Mouse (Mus musculus) liver, embryonic 12.5 days (tissue): ENCODE measurements around the gene Isyna1. TPM values are rescaled to one million over a fixed set of nuclear protein-coding genes. Genes with fewer than 3 reads are reported as not detected.

Source experiments
- ATAC-seq: fragments of 200-750 bp; cut with Nextera tagmentation; 2 replicates; pipeline ENCODE4 v1.8.0; 2017; ENCODE audit warnings: moderate number of reproducible peaks, mild to moderate bottlenecking, moderate library complexity
- H3K27ac ChIP-seq: fragments of 300-500 bp; sonication (generic); 2 replicates; pipeline ENCODE4 v1.5.1; 2016; ENCODE audit warnings: mild to moderate bottlenecking
- H3K27me3 ChIP-seq: fragments of 300-500 bp; sonication (generic); replicated peaks from 2 replicates; pipeline ENCODE4 v1.6.1; 2016; ENCODE audit warnings: mild to moderate bottlenecking, moderate library complexity
- H3K36me3 ChIP-seq: fragments of 300-500 bp; sonication (generic); 2 replicates; pipeline ENCODE4 v1.6.1; 2016; ENCODE audit warnings: mild to moderate bottlenecking, moderate library complexity
- H3K4me1 ChIP-seq: fragments of 300-500 bp; sonication (generic); 2 replicates; pipeline ENCODE4 v1.6.1; 2016
- H3K4me2 ChIP-seq: fragments of 300-500 bp; sonication (generic); 2 replicates; pipeline ENCODE4 v1.6.1; 2016; ENCODE audit warnings: mild to moderate bottlenecking, moderate library complexity
- H3K4me3 ChIP-seq: fragments of 300-500 bp; sonication (generic); 2 replicates; pipeline ENCODE4 v1.5.1; 2016; ENCODE audit warnings: mild to moderate bottlenecking, moderate library complexity
- H3K9ac ChIP-seq: fragments of 300-500 bp; sonication (generic); 2 replicates; pipeline ENCODE4 v1.6.1; 2016; ENCODE audit warnings: mild to moderate bottlenecking, moderate library complexity
- H3K9me3 ChIP-seq: fragments of 300-500 bp; sonication (generic); replicated peaks from 2 replicates; pipeline ENCODE4 v1.6.1; 2016; ENCODE audit warnings: mild to moderate bottlenecking, moderate library complexity
- WGBS: fragments of 180-500 bp; shearing (Covaris S2); methylation state at CpG from one replicate; pipeline ENCODE4 v1.1.7; 2016; ENCODE audit not compliant: insufficient replicate concordance; 5-methylcytosine and 5-hydroxymethylcytosine counted together
- polyA plus RNA-seq: library from polyadenylated mRNA; unstranded; fragments of >200 nt; fragmentation: Nextera tagmentation; extraction: Ambion mirVana; gene quantifications from 2 replicates; pipeline ENCODE4 v1.2.1, GENCODE M21; 2016

The Isyna1 gene
- polyA plus RNA-seq, 1 experiment from 2014 or later = 115 TPM

GRCm38 (mm10) chr8:70606780-70607602, 12.8 kb downstream of the Isyna1 start:
- Histone ChIP-seq H3K27ac (peak overlapping the region; percentile 46), H3K4me3 (peak overlapping the region; percentile 85), H3K27me3 (no peaks in the 10 kb centered on the region; the same call in 1 of the 2 replicates), H3K4me1 (peaks cover 83% of the 10 kb centered on the region), H3K36me3 (peaks cover 26% of the 10 kb centered on the region), H3K4me2 (peak overlapping the region; percentile 94), H3K9ac (peak overlapping the region; percentile 95), H3K9me3 (no peaks in the 10 kb centered on the region)
- ATAC-seq = no peak
- WGBS = 54% methylated on average over 18 of the region's 18 CpGs

GRCm38 (mm10) chr8:70607603-70607897, 13.4 kb downstream of the Isyna1 start:
- peak overlapping the region; percentile 94 for H3K4me2 ChIP-seq
- no peaks in the 10 kb centered on the region for H3K9me3 ChIP-seq
- peaks cover 21% of the 10 kb centered on the region for H3K36me3 ChIP-seq
- no peak for ATAC-seq
- no peaks in the 10 kb centered on the region; the same call in 1 of the 2 replicates for H3K27me3 ChIP-seq
- WGBS = 10% methylated on average over 6 of the region's 6 CpGs
- peak overlapping the region; percentile 85 for H3K4me3 ChIP-seq
- peak overlapping the region; percentile 95 for H3K9ac ChIP-seq
- peak overlapping the region; percentile 81 for H3K27ac ChIP-seq
- H3K4me1 ChIP-seq = peaks cover 82% of the 10 kb centered on the region

GRCm38 (mm10) chr8:70607898-70608748, 13.9 kb downstream of the Isyna1 start:
- peak overlapping the region; percentile 85 for H3K4me3 ChIP-seq
- under 1% methylated on average over 82 of the region's 84 CpGs for WGBS
- H3K36me3 ChIP-seq = peaks cover 15% of the 10 kb centered on the region
- H3K27me3 ChIP-seq = no peaks in the 10 kb centered on the region; the same call in 1 of the 2 replicates
- peak overlapping the region; percentile 95 for H3K9ac ChIP-seq
- H3K4me1 ChIP-seq = peaks cover 80% of the 10 kb centered on the region
- peak overlapping the region; percentile 94 for H3K4me2 ChIP-seq
- no peaks in the 10 kb centered on the region for H3K9me3 ChIP-seq
- peak overlapping the region; percentile 81 for H3K27ac ChIP-seq
- ATAC-seq = peak; percentile 14; the same call in 1 of the 2 replicates

GRCm38 (mm10) chr8:70608749-70609367, 14.7 kb downstream of the Isyna1 start, which contains the start of gene Ssbp4:
Gene Ssbp4, minus strand, starts transcription at chr8:70608872.
- Histone ChIP-seq H3K4me1 (peaks cover 83% of the 10 kb centered on the region), H3K4me2 (peak within 1 kb of the TSS; percentile 94), H3K27me3 (no peaks in the 10 kb centered on the region; the same call in 1 of the 2 replicates), H3K27ac (peak within 1 kb of the TSS; percentile 81), H3K4me3 (peak within 1 kb of the TSS; percentile 85), H3K36me3 (peaks cover 12% of the 10 kb centered on the region; the same call in 1 of the 2 replicates), H3K9me3 (no peaks in the 10 kb centered on the region), H3K9ac (peak within 1 kb of the TSS; percentile 95)
- no peak for ATAC-seq
- WGBS = 4% methylated on average over 26 of the region's 26 CpGs

GRCm38 (mm10) chr8:70609368-70609848, 15.2 kb downstream of the Isyna1 start:
- ATAC-seq = peak; percentile 41
- peaks cover 7% of the 10 kb centered on the region; the same call in 1 of the 2 replicates for H3K36me3 ChIP-seq
- H3K9me3 ChIP-seq = no peaks in the 10 kb centered on the region
- peaks cover 83% of the 10 kb centered on the region for H3K4me1 ChIP-seq
- peak overlapping the region; percentile 85 for H3K4me3 ChIP-seq
- no peaks in the 10 kb centered on the region; the same call in 1 of the 2 replicates for H3K27me3 ChIP-seq
- H3K9ac ChIP-seq = peak overlapping the region; percentile 95
- under 1% methylated on average over 38 of the region's 39 CpGs for WGBS
- peak overlapping the region; percentile 94 for H3K4me2 ChIP-seq
- peak overlapping the region; percentile 81 for H3K27ac ChIP-seq

GRCm38 (mm10) chr8:70609849-70610795, 15.9 kb downstream of the Isyna1 start:
- H3K4me1 ChIP-seq = peaks cover 83% of the 10 kb centered on the region
- under 1% methylated on average over 39 of the region's 45 CpGs for WGBS

GRCm38 (mm10) chr8:70610796-70611771, 16.9 kb downstream of the Isyna1 start:
- Histone ChIP-seq H3K9me3 (no peaks in the 10 kb centered on the region), H3K9ac (peak overlapping the region; percentile 95), H3K4me2 (peak overlapping the region; percentile 94), H3K36me3 (no peaks in the 10 kb centered on the region; the same call in 1 of the 2 replicates), H3K27me3 (no peaks in the 10 kb centered on the region; the same call in 1 of the 2 replicates), H3K4me1 (peaks cover 85% of the 10 kb centered on the region), H3K4me3 (peak overlapping the region; percentile 85), H3K27ac (peak overlapping the region; percentile 83)
- ATAC-seq = peak; percentile 59
- WGBS = under 1% methylated on average over 54 of the region's 54 CpGs

More at GRCm38 (mm10) chr8:70609849-70610795, 15.9 kb downstream of the Isyna1 start:
- no peaks in the 10 kb centered on the region; the same call in 1 of the 2 replicates for H3K27me3 ChIP-seq
- H3K4me3 ChIP-seq = peak overlapping the region; percentile 85
- H3K36me3 ChIP-seq = peaks cover 2% of the 10 kb centered on the region; the same call in 1 of the 2 replicates
- peak; percentile 54 for ATAC-seq
- H3K9me3 ChIP-seq = no peaks in the 10 kb centered on the region
- H3K27ac ChIP-seq = peak overlapping the region; percentile 81
- H3K4me2 ChIP-seq = peak overlapping the region; percentile 94
- peak overlapping the region; percentile 95 for H3K9ac ChIP-seq

GRCm38 (mm10) chr8:70611849-70612248, 17.7 kb downstream of the Isyna1 start:
- 0% methylated on average over 6 of the region's 6 CpGs for WGBS
- Histone ChIP-seq H3K27me3 (no peaks in the 10 kb centered on the region; the same call in 1 of the 2 replicates), H3K9ac (peak overlapping the region; percentile 95), H3K36me3 (no peaks in the 10 kb centered on the region), H3K9me3 (no peaks in the 10 kb centered on the region), H3K4me3 (peak overlapping the region; percentile 85), H3K4me2 (peak overlapping the region; percentile 94), H3K27ac (peak overlapping the region; percentile 83), H3K4me1 (peaks cover 85% of the 10 kb centered on the region)
- peak; percentile 31 for ATAC-seq

- Histone ChIP-seq H3K4me1 (peaks cover 86% of the 10 kb centered on the region), H3K36me3 (no peaks in the 10 kb centered on the region), H3K4me2 (no peak overlapping the region), H3K9me3 (no peaks in the 10 kb centered on the region), H3K4me3 (no peak overlapping the region), H3K9ac (0 out of 2 replicates have a peak overlapping the region, but pooled peaks have one; percentile 1), H3K27me3 (no peaks in the 10 kb centered on the region; the same call in 1 of the 2 replicates), H3K27ac (0 out of 2 replicates have a peak overlapping the region, but pooled peaks have one; percentile 15)
- ATAC-seq = no peak
- WGBS = 13% methylated on average over 1 of the region's 1 CpGs
Observed at GRCm38 (mm10) chr8:70613763-70614162, 19.6 kb downstream of the Isyna1 start.
